Mouse (Mus musculus): ENCODE results near the gene 4930452B06Rik.
A peak's percentile ranks its signal among the peaks of the same experiment; 100 is the strongest.

Gene 4930452B06Rik

GRCm38 (mm10) chr14:8451117-8451516, 214.9 kb downstream of the 4930452B06Rik start:
- DNase-seq (ENCODE audit: low read depth, low spot score) = no peak

- no peak for DNase-seq (ENCODE audit: low read depth, low spot score)
Observed at GRCm38 (mm10) chr14:8450342-8450741, 215.7 kb downstream of the 4930452B06Rik start.

GRCm38 (mm10) chr14:8449299-8449698, 216.7 kb downstream of the 4930452B06Rik start:
- no peak for DNase-seq (ENCODE audit: low read depth, low spot score)

GRCm38 (mm10) chr14:8447352-8447751, 218.7 kb downstream of the 4930452B06Rik start:
- no peak for DNase-seq (ENCODE audit: low read depth, low spot score)

- DNase-seq (ENCODE audit: low read depth, low spot score) = no peak
Observed at GRCm38 (mm10) chr14:8444363-8444762, 221.7 kb downstream of the 4930452B06Rik start.

GRCm38 (mm10) chr14:8442691-8443090, 223.3 kb downstream of the 4930452B06Rik start:
- DNase-seq (ENCODE audit: low read depth, low spot score) = no peak

- DNase-seq (ENCODE audit: low read depth, low spot score) = no peak
Observed at GRCm38 (mm10) chr14:8441623-8442022, 224.4 kb downstream of the 4930452B06Rik start.

- DNase-seq (ENCODE audit: low read depth, low spot score) = no peak
Observed at GRCm38 (mm10) chr14:8430611-8431230, 235.3 kb downstream of the 4930452B06Rik start.

GRCm38 (mm10) chr14:8429767-8430166, 236.3 kb downstream of the 4930452B06Rik start:
- DNase-seq (ENCODE audit: low read depth, low spot score) = no peak

- peak; percentile 12 for DNase-seq (ENCODE audit: low read depth, low spot score)
Observed at GRCm38 (mm10) chr14:8422833-8423232, 243.2 kb downstream of the 4930452B06Rik start.

- no peak for DNase-seq (ENCODE audit: low read depth, low spot score)
Observed at GRCm38 (mm10) chr14:8421199-8421787, 244.7 kb downstream of the 4930452B06Rik start.

GRCm38 (mm10) chr14:8418610-8419009, 247.4 kb downstream of the 4930452B06Rik start:
- no peak for DNase-seq (ENCODE audit: low read depth, low spot score)

- DNase-seq (ENCODE audit: low read depth, low spot score) = no peak
Observed at GRCm38 (mm10) chr14:8405946-8406345, 260.1 kb downstream of the 4930452B06Rik start.

- DNase-seq (ENCODE audit: low read depth, low spot score) = no peak
Observed at GRCm38 (mm10) chr14:8403310-8403709, 262.7 kb downstream of the 4930452B06Rik start.

GRCm38 (mm10) chr14:8398507-8398906, 267.5 kb downstream of the 4930452B06Rik start:
- no peak for DNase-seq (ENCODE audit: low read depth, low spot score)

- DNase-seq (ENCODE audit: low read depth, low spot score) = no peak
Observed at GRCm38 (mm10) chr14:8395690-8396287, 270.3 kb downstream of the 4930452B06Rik start.

GRCm38 (mm10) chr14:8392181-8392825, 273.7 kb downstream of the 4930452B06Rik start:
- no peak for DNase-seq (ENCODE audit: low read depth, low spot score)
